Mouse (Mus musculus) adrenal gland, postnatal 0 days (tissue): ENCODE data around the gene Svs1. TPM values are rescaled to one million over a fixed set of nuclear protein-coding genes. Genes with fewer than 3 reads are reported as not detected.

Experiments
- polyA plus RNA-seq: library from polyadenylated mRNA; unstranded; fragments of >200 nt; fragmentation: Nextera tagmentation; extraction: Ambion mirVana; gene quantifications from 2 replicates; pipeline ENCODE4 v1.2.1, GENCODE M21; 2015

The Svs1 gene
- 0.27 and 0.95 TPM in 2 replicates for polyA plus RNA-seq

DNA sequence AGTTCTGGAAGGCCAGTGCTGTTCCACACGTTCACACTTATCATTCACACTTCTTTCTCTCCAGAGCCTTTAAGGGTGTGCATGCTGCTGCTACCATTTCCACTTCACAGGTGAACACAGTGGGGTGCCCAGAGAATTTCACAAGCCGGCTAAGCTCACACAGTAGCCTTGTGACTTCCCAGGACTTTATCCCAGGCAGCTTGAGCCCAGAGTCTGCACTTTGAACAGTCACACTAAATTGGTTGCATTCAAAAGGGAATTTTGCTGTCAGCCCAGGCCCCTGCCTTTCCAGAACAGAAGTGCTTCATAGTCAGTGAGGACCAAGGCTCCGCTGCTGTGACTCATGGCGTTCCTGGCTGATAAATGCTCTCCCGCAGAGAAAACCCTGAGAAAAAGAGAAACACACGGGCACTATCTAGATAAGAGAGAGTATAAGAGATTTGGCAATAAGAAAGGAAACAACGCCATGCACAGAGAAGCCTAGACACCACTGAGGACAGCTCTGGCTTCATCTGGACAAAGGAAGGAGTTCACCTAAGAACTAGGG is at the start of gene Svs1:
Gene Svs1 (plus strand): TSS at position 418 of the 547 bp plus-strand sequence.

DNA sequence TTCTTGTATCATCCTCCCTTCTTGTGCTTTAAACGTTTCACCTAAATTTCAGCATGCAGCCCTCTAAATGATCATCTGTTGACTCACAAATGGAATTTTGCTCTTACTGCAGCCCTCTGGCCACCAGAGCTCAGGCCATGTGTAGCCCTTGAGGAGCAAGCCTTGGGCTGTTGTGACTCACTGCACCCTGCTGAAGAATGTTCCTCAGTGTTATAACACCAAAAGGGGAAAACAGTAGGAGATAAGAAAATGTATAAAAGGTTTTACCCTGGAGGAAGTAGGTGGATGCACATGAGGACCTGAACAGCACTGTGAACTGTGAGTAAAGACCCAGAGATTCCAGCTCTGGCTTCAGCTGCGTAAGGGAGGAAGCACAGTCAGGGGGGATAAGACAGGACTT is 12.0 kb upstream of the Svs1 start, which contains the start of gene Doxl2:
Gene Doxl2 (plus strand): TSS at position 301 of the 400 bp plus-strand sequence.

GRCm38 (mm10) chr6:49036275-49037267 is 49.9 kb downstream of the Svs1 start, which contains the start of gene Gpnmb:
Gpnmb (plus strand) TSS chr6:49036546.

Other genes with a start within 250 kb of the Svs1 start
- gene Gimap1, start 247.8 kb upstream of the Svs1 start, polyA plus RNA-seq, result 7.9 and 12.5 TPM in 2 replicates
- 28.6 and 28.9 TPM in 2 replicates for gene Gimap5, start 240.7 kb upstream of the Svs1 start, polyA plus RNA-seq
- gene Gimap3, start 216.0 kb upstream of the Svs1 start, polyA plus RNA-seq, result 0.22 and 0.25 TPM in 2 replicates
- gene Tmem176a, start 145.9 kb upstream of the Svs1 start, polyA plus RNA-seq, result 155 and 175 TPM in 2 replicates
- gene Tmem176b, start 145.4 kb upstream of the Svs1 start, polyA plus RNA-seq, result 390 and 420 TPM in 2 replicates
- 0.20 and 0.29 TPM in 2 replicates for gene Aoc1, start 114.0 kb upstream of the Svs1 start, polyA plus RNA-seq
- not detected in 2 replicates for gene 1600015I10Rik, start 57.0 kb upstream of the Svs1 start, polyA plus RNA-seq
- 0.20 and 0.33 TPM in 2 replicates for gene Doxl2, start 11.9 kb upstream of the Svs1 start, polyA plus RNA-seq
- gene Gpnmb, start 49.7 kb downstream of the Svs1 start, polyA plus RNA-seq, result 0.54 and 1.1 TPM in 2 replicates
- 218 and 332 TPM in 2 replicates for gene Malsu1, start 86.9 kb downstream of the Svs1 start, polyA plus RNA-seq
- 20.9 and 21.8 TPM in 2 replicates for gene Igf2bp3, start 228.1 kb downstream of the Svs1 start, polyA plus RNA-seq